Mouse (Mus musculus) kidney, postnatal 10 days (tissue): ENCODE data around the gene Olfr524.

Experiments used
- DNase-seq: peaks from one replicate; pipeline ENCODE4 v3.0.0; 2021; ENCODE audit warnings: mixed read lengths

Olfr524 gene

DNA sequence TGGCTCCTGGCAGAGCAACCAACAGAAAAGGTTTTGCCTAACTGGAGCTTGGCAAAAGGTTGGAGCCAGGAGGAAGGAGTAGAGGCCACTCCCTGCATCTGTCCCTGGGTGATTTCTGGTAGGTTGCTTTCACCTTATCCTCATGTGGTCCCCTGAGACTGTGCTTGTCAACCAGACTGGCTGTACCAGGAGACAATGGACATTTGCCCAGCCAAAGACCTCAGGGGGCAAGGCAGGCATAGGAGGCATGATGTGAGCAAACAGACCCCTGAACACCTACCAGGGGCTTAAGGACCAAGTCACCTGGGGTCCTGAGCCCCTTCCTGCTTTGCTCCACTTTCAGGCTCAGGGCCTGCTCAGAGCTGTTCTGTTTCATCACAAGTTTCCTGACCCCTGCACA is at the start of gene Olfr524:
Gene Olfr524 (minus strand): TSS at position 101 of the 400 bp plus-strand sequence.
- DNase-seq: no peak

GRCm38 (mm10) chr7:140253780-140254299 is 48.1 kb upstream of the Olfr524 start:
- no peak for DNase-seq

DNA sequence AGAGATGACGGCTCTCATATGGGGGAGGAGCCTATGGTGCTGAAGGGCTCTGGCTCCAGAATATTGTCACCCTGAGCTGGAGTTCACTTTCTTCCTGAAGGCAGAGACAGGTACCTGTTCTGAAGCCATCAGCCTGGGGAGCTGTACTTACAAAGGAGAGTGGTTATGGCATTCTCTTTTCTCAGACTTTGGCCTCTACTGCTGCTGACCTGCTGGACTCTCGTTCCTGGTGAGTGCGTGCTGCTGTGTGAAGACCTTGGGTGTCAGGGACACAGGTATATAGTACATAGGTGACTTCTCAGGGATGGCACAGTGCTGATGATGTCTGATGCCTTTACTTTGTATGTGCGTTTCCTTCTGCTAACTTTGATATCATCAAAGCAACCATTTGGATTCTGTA is 41.5 kb upstream of the Olfr524 start, which contains the start of gene 5830411N06Rik:
Gene 5830411N06Rik (plus strand): TSS at position 69 of the 400 bp plus-strand sequence.
- DNase-seq: no peak

DNA sequence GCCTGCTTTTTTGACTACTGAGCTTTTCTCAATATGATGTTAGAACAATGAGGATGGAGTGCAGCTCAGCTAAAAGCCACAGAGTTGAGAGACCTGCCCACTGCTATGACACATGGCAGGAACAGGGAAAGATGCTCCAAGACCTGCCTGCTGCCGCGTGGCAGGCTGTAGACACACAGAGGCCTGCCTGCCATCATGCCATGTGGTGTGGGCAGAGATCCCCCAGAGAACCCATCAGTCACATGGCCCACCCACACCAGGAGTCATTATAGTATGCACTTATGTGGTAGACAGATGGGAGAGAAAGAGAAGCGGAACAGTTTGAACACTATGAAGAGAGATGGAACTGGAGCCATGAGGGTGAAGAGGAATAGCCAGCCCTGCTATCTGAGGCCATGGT is 27.9 kb upstream of the Olfr524 start:
- DNase-seq: no peak

- no peak for DNase-seq
Measured at GRCm38 (mm10) chr7:140231026-140231425, 25.3 kb upstream of the Olfr524 start.

DNA sequence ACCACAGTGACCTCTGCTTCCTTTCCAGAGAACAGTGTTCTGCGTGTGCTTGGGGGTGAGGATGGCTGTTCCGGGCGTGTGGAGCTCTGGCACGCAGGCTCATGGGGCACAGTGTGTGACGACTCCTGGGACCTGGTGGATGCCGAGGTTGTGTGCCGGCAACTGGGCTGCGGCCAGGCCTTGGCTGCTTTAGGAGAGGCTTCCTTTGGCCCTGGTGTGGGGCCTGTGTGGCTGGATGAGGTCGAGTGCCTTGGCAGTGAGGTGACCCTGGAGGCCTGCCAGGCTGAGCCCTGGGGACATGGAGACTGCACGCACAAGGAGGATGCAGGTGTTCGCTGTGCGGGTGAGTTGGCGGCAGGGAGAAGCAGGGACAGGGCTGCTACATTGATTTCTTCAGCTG is 22.7 kb upstream of the Olfr524 start:
- peak; percentile 24 for DNase-seq

DNA sequence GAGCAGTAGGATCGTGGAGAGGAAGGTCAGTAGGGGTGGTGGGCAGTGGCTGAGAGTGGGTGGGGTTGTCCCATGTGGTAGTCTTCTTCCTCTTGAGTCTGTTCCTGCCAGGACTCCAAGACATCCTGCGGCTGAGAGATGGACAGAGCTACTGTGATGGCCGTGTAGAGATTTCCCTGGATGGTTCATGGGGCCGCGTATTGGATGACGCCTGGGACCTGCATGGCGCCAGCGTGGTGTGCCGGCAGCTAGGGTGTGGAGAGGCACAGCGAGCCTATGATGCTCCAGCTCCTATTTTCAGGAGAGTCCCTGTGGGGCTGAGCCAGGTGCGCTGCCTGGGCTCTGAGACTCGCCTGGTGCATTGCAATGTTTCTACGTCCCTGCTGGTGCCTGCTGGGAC is 18.4 kb upstream of the Olfr524 start:
- no peak for DNase-seq

DNA sequence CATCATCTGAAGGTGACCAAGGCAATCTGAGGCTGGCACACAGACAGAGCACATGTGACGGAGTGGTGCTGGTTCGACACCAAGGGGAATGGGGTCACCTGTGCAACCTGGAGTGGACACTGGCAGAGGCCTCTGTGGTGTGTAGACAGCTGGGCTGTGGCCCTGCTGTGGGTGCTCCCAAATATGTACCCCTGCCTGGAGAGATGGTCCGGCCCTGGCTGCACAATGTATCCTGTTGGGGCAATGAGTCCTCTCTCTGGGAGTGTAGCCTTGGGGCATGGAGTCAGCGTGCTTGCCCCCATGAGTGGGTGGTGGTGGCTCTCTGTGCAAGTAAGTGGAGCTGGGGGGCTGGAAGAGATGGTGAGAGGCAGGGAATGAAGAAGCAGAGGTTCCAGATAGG is 14.6 kb upstream of the Olfr524 start:
- no peak for DNase-seq

DNA sequence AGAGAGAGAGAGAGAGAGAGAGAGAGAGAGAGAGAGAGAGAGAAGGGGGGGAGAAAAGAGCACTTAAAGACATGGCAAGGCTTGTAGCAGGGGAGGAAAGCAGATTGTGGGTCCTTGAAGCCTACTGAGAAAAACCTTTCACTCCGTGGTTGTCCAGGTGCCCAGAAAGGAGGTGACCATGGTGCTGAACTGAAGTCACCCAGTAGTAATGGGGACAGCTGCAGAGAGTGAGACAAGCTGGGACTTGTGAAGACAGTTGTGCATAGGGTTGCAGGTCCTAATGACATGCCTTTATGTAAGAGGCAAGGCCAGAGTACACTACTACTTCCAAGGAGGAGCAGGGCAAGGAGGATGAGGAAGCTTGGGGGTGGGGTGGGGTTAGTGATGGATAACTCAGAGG is 13.5 kb upstream of the Olfr524 start:
- DNase-seq: no peak

DNA sequence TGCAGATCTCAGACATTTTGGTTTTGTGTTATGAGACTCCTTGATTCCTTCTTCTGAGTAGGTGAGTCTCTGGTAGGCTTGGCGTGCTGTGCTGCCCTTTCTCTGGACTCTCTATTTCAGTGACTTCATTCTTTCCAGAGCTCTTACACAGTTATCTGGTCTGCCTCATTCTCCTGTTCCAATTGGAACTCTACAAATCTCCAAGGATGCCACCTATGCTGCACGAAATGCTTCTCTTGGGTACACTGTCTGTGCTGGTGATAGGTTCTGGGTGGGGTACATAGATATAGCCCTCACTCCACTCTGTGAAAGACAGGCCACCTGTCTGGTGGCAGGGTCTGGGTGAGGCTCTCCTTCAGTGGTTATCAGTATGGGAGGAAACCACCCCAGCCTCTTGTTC is 12.2 kb upstream of the Olfr524 start, which contains the start of gene Cd163l1:
Gene Cd163l1 (plus strand): TSS at position 301 of the 400 bp plus-strand sequence.
- no peak for DNase-seq

DNA sequence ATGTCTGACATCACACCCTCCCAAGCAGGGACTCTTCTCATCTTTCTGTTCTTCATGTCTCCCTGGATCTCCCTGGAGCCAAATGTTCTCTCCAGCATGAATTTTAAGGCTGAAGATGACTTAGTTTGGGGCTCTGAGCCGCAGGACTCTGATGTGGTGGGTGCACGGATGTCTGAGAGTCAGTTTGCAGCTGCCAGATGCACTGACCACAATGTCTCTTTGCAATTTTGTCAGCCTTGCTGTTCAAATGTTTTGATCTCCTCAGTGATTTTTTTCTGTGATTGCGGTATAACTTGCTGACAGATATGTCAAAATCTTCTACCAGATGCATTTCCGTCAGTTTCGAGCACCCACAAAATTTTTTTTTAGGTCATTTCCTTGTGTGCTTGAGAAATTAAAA is 8.1 kb upstream of the Olfr524 start:
- no peak for DNase-seq

GRCm38 (mm10) chr7:140208677-140209076 is 2.9 kb upstream of the Olfr524 start:
- peak; percentile 73 for DNase-seq

- DNase-seq: no peak
Measured at GRCm38 (mm10) chr7:140208153-140208552, 2.4 kb upstream of the Olfr524 start.

DNA sequence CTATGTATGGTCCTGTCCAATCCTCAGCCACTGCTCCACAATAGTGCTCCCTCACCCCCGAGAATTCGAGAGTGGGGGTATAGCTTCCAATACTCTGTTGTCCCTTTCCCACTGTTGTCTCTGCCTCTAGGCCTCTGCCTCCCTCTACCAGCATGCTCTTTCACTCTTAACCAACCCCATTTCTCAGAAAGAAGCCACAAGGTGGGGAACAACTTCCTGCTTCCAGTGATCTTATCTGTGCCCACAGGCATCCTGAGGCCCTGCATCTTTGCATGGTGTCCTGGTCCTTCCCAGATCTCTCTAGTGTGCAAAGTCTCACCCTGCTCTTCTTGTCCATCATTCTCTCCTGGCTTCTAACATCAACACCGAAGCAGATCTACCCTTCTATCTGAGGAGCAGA is 1.1 kb upstream of the Olfr524 start:
- no peak for DNase-seq

DNA sequence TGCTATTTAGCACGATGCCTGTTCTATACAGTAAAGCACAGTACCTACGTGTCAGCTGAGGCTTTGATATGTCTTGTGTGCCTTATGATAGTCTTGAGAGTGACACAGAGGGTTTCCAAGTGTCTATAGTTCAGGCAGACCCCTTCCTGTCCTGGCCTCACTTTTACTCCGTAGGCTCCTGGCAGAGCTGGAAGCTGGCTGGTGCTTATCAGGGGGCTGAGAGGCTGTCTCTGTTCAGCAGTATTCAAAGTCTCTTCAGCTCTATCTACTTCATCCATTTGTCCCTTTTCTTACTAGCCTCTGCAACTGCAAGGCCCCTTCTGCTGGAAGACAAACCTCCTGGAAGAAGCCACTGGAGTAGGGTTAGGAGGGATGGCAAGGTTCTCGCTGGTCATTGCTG is 4.7 kb downstream of the Olfr524 start:
- DNase-seq: no peak

DNA sequence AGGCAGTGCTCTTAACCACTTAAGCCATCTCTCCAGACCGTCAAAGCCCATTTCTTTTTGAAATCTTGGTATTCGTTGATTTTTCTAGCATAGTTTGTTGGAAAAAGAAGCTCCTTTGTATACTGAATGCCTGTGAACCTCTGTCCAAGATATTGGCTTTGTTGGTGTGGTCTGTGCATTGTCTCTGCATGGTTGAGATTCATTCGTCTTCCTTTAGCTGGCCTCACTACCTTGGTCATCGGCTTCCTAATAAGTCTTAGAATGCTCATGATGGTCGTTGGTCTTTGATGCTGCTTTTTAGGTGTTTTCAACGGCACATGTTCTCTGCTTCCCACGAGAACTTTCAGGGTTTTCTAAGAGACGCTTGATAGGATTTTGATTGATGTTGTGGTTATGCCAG is 9.8 kb downstream of the Olfr524 start:
- DNase-seq: no peak

DNA sequence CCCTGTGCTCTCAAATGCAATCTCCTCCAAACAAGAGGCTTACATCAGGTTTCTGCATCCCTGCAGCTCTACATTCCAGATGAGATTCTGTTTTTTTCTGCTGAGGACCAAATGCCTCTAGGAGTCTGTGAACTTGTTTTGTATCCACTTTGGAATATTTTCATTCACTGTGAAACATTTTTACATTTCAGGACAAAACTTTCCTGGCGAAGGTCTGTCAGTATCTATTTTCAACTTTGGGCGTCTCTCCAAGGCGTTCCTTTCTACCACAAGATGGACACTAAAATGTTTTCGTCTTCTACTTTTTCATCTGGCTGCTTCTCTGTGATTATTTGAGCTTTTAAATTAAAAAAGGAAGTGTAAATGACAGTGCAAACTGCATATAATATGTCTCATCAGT is 11.7 kb downstream of the Olfr524 start:
- no peak for DNase-seq

- DNase-seq: no peak
Measured at GRCm38 (mm10) chr7:140192851-140193250, 12.9 kb downstream of the Olfr524 start.

DNA sequence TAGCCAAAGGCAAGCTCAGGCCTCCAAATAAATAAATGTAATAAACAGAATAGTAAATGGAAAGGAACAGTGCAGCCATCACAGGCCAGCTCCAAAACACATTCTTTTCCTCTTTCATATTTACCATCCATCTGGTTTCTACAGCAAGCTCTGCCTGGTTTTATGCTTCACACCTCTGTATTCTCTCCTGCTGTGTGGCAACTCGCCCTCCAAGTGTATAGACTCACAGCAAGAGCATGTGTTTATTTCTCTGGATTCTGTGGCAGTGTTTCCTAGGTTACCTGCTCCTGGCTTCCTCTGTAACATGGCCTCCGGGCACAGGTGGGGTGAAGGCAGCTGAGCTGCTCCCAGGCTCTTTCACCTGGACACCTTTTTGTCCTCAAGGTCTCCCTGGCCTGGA is 13.3 kb downstream of the Olfr524 start:
- DNase-seq: no peak

GRCm38 (mm10) chr7:140190435-140190834 is 15.3 kb downstream of the Olfr524 start:
- no peak for DNase-seq

GRCm38 (mm10) chr7:140188391-140189328 is 17.1 kb downstream of the Olfr524 start:
- DNase-seq: no peak

GRCm38 (mm10) chr7:140187721-140188390 is 17.9 kb downstream of the Olfr524 start:
- no peak for DNase-seq
